ENCODE assay signal across 27 mouse cellular contexts in the genomic region with DNA sequence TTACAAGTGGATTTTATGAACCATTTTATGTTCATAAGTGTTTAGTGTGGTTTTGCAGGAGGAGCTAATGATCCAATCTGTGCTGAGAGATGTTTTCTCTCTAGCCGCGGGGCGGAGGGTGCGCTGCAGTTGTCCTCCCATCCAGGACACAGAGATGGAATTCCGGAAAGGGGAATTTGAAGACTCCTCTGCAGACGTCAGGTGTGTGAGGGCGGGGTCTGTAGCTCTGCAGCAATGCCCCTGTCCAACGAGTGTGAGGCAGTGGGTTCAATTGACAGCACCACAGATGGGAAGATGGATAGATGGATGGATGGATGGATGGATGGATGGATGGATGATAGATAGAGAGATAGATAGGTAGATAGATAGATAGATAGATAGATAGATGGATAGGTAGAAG.
"Had no signal": no experiment of that assay in that cellular context is flagged by ENCODE, and none has a peak within 500 bp of the region (broad histone marks: within the 10 kb centered on the region; RNA-seq: fewer than 3 reads in every experiment).

No protein-coding gene starts in this region.

- H3K4me3 ChIP-seq: gastrocnemius, adult 2 months; heart, embryonic 13.5 days; heart, embryonic 15.5 days; hindbrain, embryonic 13.5 days; hindbrain, embryonic 15.5 days; kidney, embryonic 15.5 days; limb, embryonic 13.5 days; limb, embryonic 15.5 days; liver, embryonic 12.5 days had no signal

- H3K9me3 ChIP-seq: heart, embryonic 13.5 days; heart, embryonic 15.5 days; hindbrain, embryonic 13.5 days; hindbrain, embryonic 15.5 days; kidney, embryonic 15.5 days; limb, embryonic 13.5 days; limb, embryonic 15.5 days; liver, embryonic 12.5 days had no signal

- H3K36me3 ChIP-seq: heart, embryonic 13.5 days; heart, embryonic 15.5 days; hindbrain, embryonic 13.5 days; hindbrain, embryonic 15.5 days; kidney, embryonic 15.5 days; limb, embryonic 13.5 days; limb, embryonic 15.5 days; liver, embryonic 12.5 days had no signal

- ATAC-seq: hindbrain, postnatal 0 days; intestine, embryonic 16.5 days; liver, embryonic 12.5 days had no signal

- H3K9ac ChIP-seq: heart, embryonic 13.5 days; heart, embryonic 15.5 days; hindbrain, embryonic 13.5 days; hindbrain, embryonic 15.5 days; kidney, embryonic 15.5 days; limb, embryonic 13.5 days; limb, embryonic 15.5 days; liver, embryonic 12.5 days; liver, embryonic 14.5 days had no signal

- H3K27ac ChIP-seq: gastrocnemius, adult 2 months; heart, embryonic 13.5 days; heart, embryonic 15.5 days; hindbrain, embryonic 13.5 days; hindbrain, embryonic 15.5 days; hindbrain, postnatal 0 days; kidney, embryonic 15.5 days; kidney, postnatal 0 days; limb, embryonic 13.5 days; limb, embryonic 15.5 days; liver, embryonic 12.5 days; liver, embryonic 14.5 days had no signal

- H3K27me3 ChIP-seq: heart, embryonic 13.5 days; heart, embryonic 15.5 days; hindbrain, embryonic 13.5 days; hindbrain, embryonic 15.5 days; kidney, embryonic 15.5 days; limb, embryonic 13.5 days; limb, embryonic 15.5 days; liver, embryonic 12.5 days had no signal

- DNase-seq: gastrocnemius, adult 2 months; gastrocnemius, postnatal 14 days; gastrocnemius, postnatal 36 days; heart, adult 18-20 months; heart, postnatal 14 days; heart, postnatal 36 days; kidney, adult 11 months; kidney, adult 2 months; kidney, adult 9 months; kidney, postnatal 14 days; kidney, postnatal 36 days; layer of hippocampus, adult 9-11 months; layer of hippocampus, postnatal 36 days; left cerebral cortex, postnatal 4 days had no signal

- H3K4me1 ChIP-seq: heart, embryonic 15.5 days; hindbrain, embryonic 13.5 days; limb, embryonic 13.5 days; limb, embryonic 15.5 days; liver, embryonic 12.5 days had no signal

- H3K4me2 ChIP-seq: heart, embryonic 11.5 days; heart, embryonic 13.5 days; heart, embryonic 15.5 days; hindbrain, embryonic 13.5 days; hindbrain, embryonic 15.5 days; kidney, embryonic 15.5 days; limb, embryonic 13.5 days; limb, embryonic 15.5 days; liver, embryonic 12.5 days had no signal
